Mouse (Mus musculus) CH12.LX (cell line): Measurements from ENCODE around the gene Btbd9.
A peak's percentile ranks its signal among the peaks of the same experiment; 100 is the strongest.

Source experiments
- CTCF ChIP-seq, 2 experiments: IDR thresholded peaks in 1 of 2; conservative IDR thresholded peaks in 1 of 2; 2 replicates each; pipeline ENCODE4 v1.5.1; 2011 to 2012; ENCODE audit warnings: low read depth in 2 of 2, low read length in 2 of 2, improper control_type of control experiment in 1 of 2, inconsistent platforms in 1 of 2, mild to moderate bottlenecking in 1 of 2, moderate library complexity in 1 of 2
- NRF1 ChIP-seq: IDR thresholded peaks from 2 replicates; pipeline ENCODE4 v1.6.1; 2014; ENCODE audit warnings: low read depth, mild to moderate bottlenecking, inconsistent platforms, low read length, improper control_type of control experiment, moderate library complexity

DNA sequence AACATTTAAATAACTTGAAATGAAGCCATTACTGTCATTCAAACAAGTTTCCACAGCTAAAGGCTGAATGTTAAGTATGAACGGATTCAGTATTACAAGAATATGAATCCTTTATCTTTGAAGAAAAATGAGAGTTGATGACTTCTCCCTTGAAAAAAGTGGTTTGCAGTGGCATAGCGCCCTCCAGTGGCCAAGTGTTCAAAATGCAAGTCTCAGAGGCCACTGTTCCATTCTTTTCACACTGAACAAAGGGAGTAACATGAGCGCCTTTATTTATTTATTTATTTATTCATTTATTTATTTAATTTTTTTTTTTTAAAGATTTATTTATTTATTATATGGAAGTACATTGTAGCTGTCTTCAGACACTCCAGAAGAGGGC, 121.4 kb downstream of the Btbd9 start:
- TF ChIP-seq CTCF (conservative IDR thresholded peaks at IDR 0.05 in 1 of 2, IDR thresholded peaks at IDR 0.05 in 1 of 2; ENCODE audit: low read depth in 2 of 2, low read length in 2 of 2) (peak; percentile 93 to 96), NRF1 (no peak)
